24 mouse cellular contexts compared by ENCODE assay signal in genomic region chr6:145725849-145726248, GRCm38 (mm10). TPM values are rescaled to one million over a fixed set of nuclear protein-coding genes. Genes with fewer than 3 reads are reported as not detected.
DNase-seq lines count a peak whose midpoint lies in the region; ATAC-seq lines count a peak whose summit lies in the region.
"Had no signal": no experiment of that assay in that cellular context is flagged by ENCODE, and none has a peak within 500 bp of the region (broad histone marks: within the 10 kb centered on the region; RNA-seq: fewer than 3 reads in every experiment).

No protein-coding gene starts in this region.

- no peaks in the 10 kb centered on the region for H3K9me3 ChIP-seq in embryonic facial prominence, embryonic 14.5 days (ENCODE audit: control insufficient read depth, low read length)
- no peaks in the 10 kb centered on the region for H3K9me3 ChIP-seq in embryonic facial prominence, embryonic 10.5 days
- H3K9me3 ChIP-seq: heart, embryonic 10.5 days; heart, embryonic 15.5 days; limb, embryonic 15.5 days; liver, embryonic 13.5 days had no signal

- 64% methylated on average over 10 of the region's 10 CpGs for WGBS in embryonic facial prominence, embryonic 14.5 days
- WGBS in embryonic facial prominence, embryonic 10.5 days: 88% methylated on average over 10 of the region's 10 CpGs

- no peak overlapping the region for H3K9ac ChIP-seq in embryonic facial prominence, embryonic 14.5 days (ENCODE audit: low read depth, low read length)
- H3K9ac ChIP-seq: heart, embryonic 15.5 days; limb, embryonic 15.5 days; liver, embryonic 13.5 days had no signal

- DNase-seq in embryonic facial prominence, embryonic 14.5 days (ENCODE audit: low spot score): peak; percentile 26
- DNase-seq in embryonic facial prominence, embryonic 10.5 days (ENCODE audit: low spot score): no peak
- peak; percentile 22 for DNase-seq in urinary bladder, postnatal 14 days (ENCODE audit: low spot score)
- DNase-seq in urinary bladder, postnatal 4 days (ENCODE audit: low spot score in 2 of 2): no peak
- DNase-seq in brain, adult 2 months (ENCODE audit: low read depth, low spot score): peak; percentile 53
- DNase-seq in adrenal gland, postnatal 10 days: no peak
- no peak for DNase-seq in thymus, postnatal 25 days
- DNase-seq: adrenal gland, postnatal 25 days; cerebellum, adult 18-20 months; cerebellum, postnatal 10 days; gastrocnemius, postnatal 25 days; heart, adult 11 months; kidney, adult 8-10 months; kidney, postnatal 4 days; liver, embryonic 13.5 days; lung, adult 18-20 months; lung, postnatal 10 days; midbrain, embryonic 14.5 days; thymus, postnatal 4 days had no signal

- H3K27ac ChIP-seq in embryonic facial prominence, embryonic 14.5 days (replicated peaks; ENCODE audit: low read depth, low read length): no peak overlapping the region
- no peak overlapping the region for H3K27ac ChIP-seq in embryonic facial prominence, embryonic 10.5 days (replicated peaks)
- H3K27ac ChIP-seq: heart, embryonic 10.5 days; heart, embryonic 15.5 days; kidney, postnatal 0 days; limb, embryonic 15.5 days; liver, embryonic 13.5 days had no signal

- no peaks in the 10 kb centered on the region for H3K36me3 ChIP-seq in embryonic facial prominence, embryonic 14.5 days (ENCODE audit: control insufficient read depth, insufficient read depth, low read length)
- no peaks in the 10 kb centered on the region for H3K36me3 ChIP-seq in embryonic facial prominence, embryonic 10.5 days (replicated peaks)
- H3K36me3 ChIP-seq: heart, embryonic 10.5 days; heart, embryonic 15.5 days; limb, embryonic 15.5 days; liver, embryonic 13.5 days had no signal

- no peaks in the 10 kb centered on the region for H3K4me1 ChIP-seq in embryonic facial prominence, embryonic 14.5 days (ENCODE audit: control insufficient read depth, insufficient read depth, low read length)
- H3K4me1 ChIP-seq in embryonic facial prominence, embryonic 10.5 days: no peaks in the 10 kb centered on the region
- H3K4me1 ChIP-seq: heart, embryonic 15.5 days; liver, embryonic 13.5 days had no signal

- no peak overlapping the region for H3K4me3 ChIP-seq in embryonic facial prominence, embryonic 14.5 days (ENCODE audit: low read depth, low read length)
- H3K4me3 ChIP-seq in embryonic facial prominence, embryonic 10.5 days: no peak overlapping the region
- H3K4me3 ChIP-seq: heart, embryonic 10.5 days; heart, embryonic 15.5 days; limb, embryonic 15.5 days; liver, embryonic 13.5 days had no signal

- H3K4me2 ChIP-seq in embryonic facial prominence, embryonic 14.5 days (ENCODE audit: low read depth, low read length): no peak overlapping the region
- H3K4me2 ChIP-seq: heart, embryonic 15.5 days; limb, embryonic 15.5 days; liver, embryonic 13.5 days had no signal

- no peak for ATAC-seq in embryonic facial prominence, embryonic 14.5 days (ENCODE audit: low read depth)
- ATAC-seq: forebrain, embryonic 14.5 days had no signal

- no peaks in the 10 kb centered on the region for H3K27me3 ChIP-seq in embryonic facial prominence, embryonic 14.5 days (replicated peaks; ENCODE audit: control insufficient read depth, insufficient read depth, low read length)
- no peaks in the 10 kb centered on the region for H3K27me3 ChIP-seq in embryonic facial prominence, embryonic 10.5 days (replicated peaks; ENCODE audit: low read depth, poor library complexity, severe bottlenecking)
- H3K27me3 ChIP-seq: heart, embryonic 15.5 days; limb, embryonic 15.5 days; liver, embryonic 13.5 days had no signal

RNA-seq across cellular contexts. Expression of gene Rassf8, which starts 20.7 kb away (rescaled TPM):
- 13.9 and 16.6 TPM in 2 replicates for polyA plus RNA-seq in embryonic facial prominence, embryonic 14.5 days (2014; fragmentation: Nextera tagmentation; extraction: Ambion mirVana)
- polyA plus RNA-seq in embryonic facial prominence, embryonic 10.5 days (2016; fragmentation: Nextera tagmentation; extraction: Ambion mirVana): 3.5 and 3.7 TPM in 2 replicates
- total RNA-seq in adrenal gland, postnatal 10 days (2021): 10 to 100 TPM; 82.4 to 85.1 TPM

Comparison
In these comparisons a context has a peak if more than half of its experiments do, and no peak if none do; other contexts are left out.
1. DNase-seq: peak in embryonic facial prominence, embryonic 14.5 days (single experiment), urinary bladder, postnatal 14 days (single experiment) and brain, adult 2 months (single experiment); none in embryonic facial prominence, embryonic 10.5 days (single experiment), urinary bladder, postnatal 4 days (0 of 2), adrenal gland, postnatal 10 days (single experiment) and thymus, postnatal 25 days (single experiment).